Mouse (Mus musculus): ENCODE measurements around the gene Piga.

- no peak for TF ChIP-seq POLR2A (IDR thresholded peaks at IDR 0.05; ENCODE audit: control insufficient read depth, low read depth, low read length)
- no peak for TF ChIP-seq CTCF (IDR thresholded peaks at IDR 0.05; ENCODE audit: control insufficient read depth, insufficient read depth, insufficient replicate concordance, low read depth, low read length)
Measured at GRCm38 (mm10) chrX:164394091-164394490, 25.5 kb upstream of the Piga start.
